Mouse (Mus musculus) embryo, embryonic 10 days (tissue): ENCODE data around the gene Trappc2l.

Experiments used
- DNase-seq: peaks from one replicate; pipeline ENCODE4 v3.0.0-alpha.2; 2015; ENCODE audit warnings: low spot score

Trappc2l gene

GRCm38 (mm10) chr8:122656056-122656999 is 44.9 kb downstream of the Trappc2l start:
- DNase-seq: no peak

GRCm38 (mm10) chr8:122658149-122658806 is 46.8 kb downstream of the Trappc2l start:
- DNase-seq: peak; percentile 83

- DNase-seq: peak; percentile 45
Observed at GRCm38 (mm10) chr8:122658807-122659160, 47.3 kb downstream of the Trappc2l start.

GRCm38 (mm10) chr8:122660022-122660421 is 48.6 kb downstream of the Trappc2l start:
- DNase-seq: no peak

GRCm38 (mm10) chr8:122661138-122661537 is 49.7 kb downstream of the Trappc2l start:
- peak; percentile 86 for DNase-seq

- no peak for DNase-seq
Observed at GRCm38 (mm10) chr8:122661894-122662293, 50.5 kb downstream of the Trappc2l start.

DNA sequence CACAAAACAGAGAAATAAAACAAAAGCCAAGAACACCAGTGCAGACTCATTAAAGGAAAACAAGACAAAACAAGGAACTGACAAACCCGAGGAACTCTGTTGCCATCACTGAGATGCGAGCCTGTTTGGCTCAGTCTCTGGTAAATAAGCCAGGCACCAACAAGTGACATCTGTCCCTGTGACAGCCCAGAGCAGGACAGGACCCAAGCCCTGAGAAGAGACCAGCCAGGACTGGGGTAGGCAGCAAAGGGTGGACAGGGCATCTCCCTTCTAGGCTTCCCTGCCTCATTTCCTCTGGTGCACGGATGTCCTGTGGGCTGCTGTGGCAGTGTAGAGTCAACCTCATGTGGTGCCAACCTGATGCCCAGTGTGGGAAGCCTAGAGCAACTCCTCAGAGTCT is 51.7 kb downstream of the Trappc2l start:
- DNase-seq: no peak

- DNase-seq: no peak
Observed at GRCm38 (mm10) chr8:122663670-122664069, 52.2 kb downstream of the Trappc2l start.

- peak; percentile 26 for DNase-seq
Observed at GRCm38 (mm10) chr8:122665221-122665620, 53.8 kb downstream of the Trappc2l start.

- DNase-seq: no peak
Observed at GRCm38 (mm10) chr8:122665667-122666316, 54.4 kb downstream of the Trappc2l start.
